Mouse (Mus musculus) cortical plate, adult 2 months (tissue): ENCODE measurements at regions not wholly inside any gene's neighbourhood (a gene's known extent, or its start where the extent isn't known, plus 50 kb on each side); places are given as distances from the start of the nearest gene placed in this dataset.

Source experiments
- H3K27ac ChIP-seq: fragments of 200-500 bp; 2 replicates; pipeline ENCODE4 v1.5.1; 2012; ENCODE audit warnings: low read length, control low read depth, inconsistent platforms; ENCODE audit not compliant: insufficient read depth
- H3K4me1 ChIP-seq: fragments of 200-500 bp; 2 replicates; pipeline ENCODE4 v1.6.1; 2011; ENCODE audit warnings: low read length; ENCODE audit not compliant: control insufficient read depth, insufficient read depth
- H3K4me3 ChIP-seq: fragments of 200-500 bp; 2 replicates; pipeline ENCODE4 v1.5.1; 2011; ENCODE audit warnings: mild to moderate bottlenecking, low read length, control low read depth; ENCODE audit not compliant: insufficient read depth
- CTCF ChIP-seq: fragments of 200-500 bp; IDR thresholded peaks from 2 replicates; pipeline ENCODE4 v1.5.1; 2011; ENCODE audit warnings: mild to moderate bottlenecking, control low read depth, low read length; ENCODE audit not compliant: insufficient read depth; ENCODE audit errors: extremely low read depth
- POLR2A ChIP-seq: fragments of 200-500 bp; IDR thresholded peaks from 2 replicates; pipeline ENCODE4 v1.6.1; 2011; ENCODE audit warnings: mild to moderate bottlenecking, low read length, control low read depth; ENCODE audit not compliant: insufficient read depth; ENCODE audit errors: extremely low read depth

- no peak overlapping the region for H3K4me3 ChIP-seq
- H3K4me1 ChIP-seq = no peaks in the 10 kb centered on the region
- TF ChIP-seq CTCF = no peak
- TF ChIP-seq POLR2A = no peak
Measured at GRCm38 (mm10) chr6:147975917-147976316, 71.1 kb upstream of the Far2 start.

GRCm38 (mm10) chr6:147989381-147989780 lies 57.7 kb upstream of the Far2 start:
- TF ChIP-seq POLR2A (no peak), CTCF (no peak)
- Histone ChIP-seq H3K4me3 (no peak overlapping the region), H3K27ac (no peak overlapping the region), H3K4me1 (no peaks in the 10 kb centered on the region)

More at GRCm38 (mm10) chr6:147975917-147976316, 71.1 kb upstream of the Far2 start:
- H3K27ac ChIP-seq = no peak overlapping the region
